Mouse (Mus musculus): Measurements from ENCODE around the gene Cpvl. TPM values are rescaled to one million over a fixed set of nuclear protein-coding genes. Genes with fewer than 3 reads are reported as not detected.

The Cpvl gene
- polyA plus RNA-seq, 1 experiment from 2014 or later = 0.12 TPM

DNA sequence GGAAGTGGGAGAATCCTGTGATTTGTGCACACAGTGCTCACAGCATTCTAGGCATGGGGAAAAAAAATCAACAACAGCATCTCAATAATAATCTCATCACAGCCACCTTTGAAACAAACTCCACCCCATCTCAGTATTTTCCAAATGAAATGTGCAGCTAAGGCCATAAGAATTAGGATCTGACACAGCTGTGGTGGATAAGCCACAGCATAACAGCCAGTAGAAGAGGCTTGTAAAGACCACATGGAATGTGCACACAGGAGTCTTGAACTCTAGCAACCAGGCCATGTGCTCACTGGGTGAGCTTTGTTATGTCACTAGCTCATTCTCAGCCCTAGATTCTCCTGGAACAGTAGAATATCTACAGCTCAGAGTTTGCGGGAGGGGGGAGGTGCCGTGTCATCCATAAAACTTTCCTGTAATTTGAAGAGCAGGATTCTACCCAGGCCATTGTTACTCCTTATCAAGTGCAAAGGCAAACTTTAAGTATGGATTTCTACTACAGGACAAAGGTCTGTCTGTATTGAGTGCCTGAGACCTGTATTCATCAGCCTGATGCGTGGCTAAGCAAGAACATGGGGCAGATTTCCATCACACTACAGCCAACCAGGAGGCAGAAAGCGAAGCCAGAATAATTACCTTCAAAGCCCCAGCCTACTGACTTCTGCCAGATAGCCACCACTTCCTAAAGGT is 73.6 kb downstream of the Cpvl start:
- Histone ChIP-seq H3K36me3 (ENCODE audit: control insufficient read depth, insufficient read depth, low read length) (no peaks in the 10 kb centered on the region), H3K4me2 (ENCODE audit: low read depth, low read length, severe bottlenecking) (no peak overlapping the region), H3K4me1 (replicated peaks; ENCODE audit: control insufficient read depth, insufficient read depth, low read length) (peaks cover 4% of the 10 kb centered on the region; the same call in 1 of the 2 replicates), H3K4me3 (ENCODE audit: low read depth, low read length) (no peak overlapping the region), H3K27me3 (ENCODE audit: control insufficient read depth, insufficient read depth, low read length) (no peaks in the 10 kb centered on the region), H3K27ac (ENCODE audit: low read depth, low read length) (no peak overlapping the region), H3K9ac (ENCODE audit: low read length) (no peak overlapping the region), H3K9me3 (ENCODE audit: control insufficient read depth, low read length) (no peaks in the 10 kb centered on the region)
- no peak for DNase-seq (ENCODE audit: low spot score)
- ATAC-seq (replicated peaks; ENCODE audit: low FRiP score) = no peak
- WGBS = 86% methylated on average over 4 of the region's 4 CpGs

DNA sequence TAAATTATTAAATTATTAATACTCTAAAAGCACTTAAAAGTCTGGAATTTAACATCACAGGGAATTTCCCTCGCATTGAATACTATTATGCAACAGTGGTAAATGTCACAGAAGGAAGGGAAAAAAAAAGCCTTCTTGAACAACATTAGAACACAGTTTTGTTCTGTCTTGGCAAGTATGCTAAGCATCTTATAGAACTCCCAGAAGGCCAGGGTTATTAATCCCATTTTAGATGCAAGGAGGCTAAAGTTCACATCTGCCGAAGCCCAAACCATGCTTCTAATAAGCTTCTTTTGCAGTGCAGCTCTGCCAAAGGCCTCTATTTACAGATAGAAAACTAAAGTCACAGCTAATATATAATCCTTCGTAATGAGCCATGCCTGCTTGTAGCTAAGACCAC is 74.3 kb downstream of the Cpvl start:
- 65% methylated on average over 3 of the region's 3 CpGs for WGBS
- H3K4me3 ChIP-seq (ENCODE audit: low read depth, low read length) = no peak overlapping the region
- no peak overlapping the region for H3K4me2 ChIP-seq (ENCODE audit: low read depth, low read length, severe bottlenecking)
- 0 out of 2 replicates have a peak, but pooled peaks cover 3% of the 10 kb centered on the region for H3K4me1 ChIP-seq (replicated peaks; ENCODE audit: control insufficient read depth, insufficient read depth, low read length)
- no peaks in the 10 kb centered on the region for H3K9me3 ChIP-seq (ENCODE audit: control insufficient read depth, low read length)
- no peak overlapping the region for H3K9ac ChIP-seq (ENCODE audit: low read length)
- H3K27ac ChIP-seq (ENCODE audit: low read depth, low read length) = no peak overlapping the region
- DNase-seq (ENCODE audit: low spot score) (no peak), ATAC-seq (replicated peaks; ENCODE audit: low FRiP score) (no peak)
- H3K36me3 ChIP-seq (ENCODE audit: control insufficient read depth, insufficient read depth, low read length) = no peaks in the 10 kb centered on the region
- no peaks in the 10 kb centered on the region for H3K27me3 ChIP-seq (ENCODE audit: control insufficient read depth, insufficient read depth, low read length)

DNA sequence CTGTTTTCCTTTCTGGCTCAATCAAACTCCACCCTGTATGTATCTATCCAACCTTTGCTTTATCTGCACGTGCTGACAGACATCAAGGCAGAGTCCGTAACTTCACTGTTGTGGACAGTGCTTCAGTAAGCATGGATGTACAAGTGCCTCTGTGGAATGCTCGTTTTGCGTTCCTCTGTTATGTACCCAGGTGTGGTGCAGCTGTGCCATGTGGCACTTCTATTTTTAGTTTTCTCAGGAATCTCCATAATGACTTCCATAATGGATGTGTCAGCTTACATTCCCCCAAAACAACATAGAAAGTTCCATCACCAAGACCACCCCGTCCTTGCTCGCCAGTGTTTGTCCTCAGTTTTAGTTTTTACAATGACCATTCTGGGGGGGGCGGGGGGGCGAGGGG is 76.7 kb downstream of the Cpvl start:
- DNase-seq (ENCODE audit: low spot score) = no peak
- 81% methylated on average over 8 of the region's 8 CpGs for WGBS

DNA sequence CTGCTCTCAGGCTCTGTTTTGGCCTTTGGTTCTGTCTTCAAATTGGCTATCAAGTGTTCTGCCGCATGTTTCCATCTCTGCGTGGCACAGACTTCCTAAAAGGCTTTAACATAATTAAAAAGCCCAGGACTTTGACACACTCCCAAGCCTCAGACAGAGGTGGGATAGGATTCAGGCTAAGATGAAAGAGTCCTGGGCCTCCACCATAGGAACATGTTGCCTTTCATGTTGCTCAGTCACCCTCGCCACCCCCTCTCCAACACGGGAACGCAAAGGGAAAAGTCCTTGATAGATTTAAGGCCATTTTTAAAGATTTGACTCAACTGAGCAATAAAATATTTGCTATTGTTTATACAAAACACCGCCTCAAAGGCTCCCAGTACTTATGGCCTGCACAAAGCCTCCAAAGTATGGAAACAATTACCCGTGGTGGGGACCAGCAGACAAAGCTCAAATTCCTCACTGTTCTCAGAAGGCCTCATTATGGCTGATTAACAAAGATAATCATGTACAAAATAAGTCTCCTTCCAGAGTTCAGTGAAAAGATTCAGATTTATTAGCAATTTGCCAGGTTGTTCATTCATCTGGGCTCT is 80.5 kb downstream of the Cpvl start:
- no peaks in the 10 kb centered on the region for H3K27me3 ChIP-seq (ENCODE audit: control insufficient read depth, insufficient read depth, low read length)
- no peak overlapping the region for H3K4me2 ChIP-seq (ENCODE audit: low read depth, low read length, severe bottlenecking)
- no peaks in the 10 kb centered on the region for H3K9me3 ChIP-seq (ENCODE audit: control insufficient read depth, low read length)
- no peak for ATAC-seq (replicated peaks; ENCODE audit: low FRiP score)
- H3K4me1 ChIP-seq (replicated peaks; ENCODE audit: control insufficient read depth, insufficient read depth, low read length) = 0 out of 2 replicates have a peak, but pooled peaks cover 2% of the 10 kb centered on the region
- H3K9ac ChIP-seq (ENCODE audit: low read length) = no peak overlapping the region
- no peak overlapping the region for H3K27ac ChIP-seq (ENCODE audit: low read depth, low read length)
- DNase-seq (ENCODE audit: low spot score) = no peak
- H3K36me3 ChIP-seq (ENCODE audit: control insufficient read depth, insufficient read depth, low read length) = no peaks in the 10 kb centered on the region
- no peak overlapping the region for H3K4me3 ChIP-seq (ENCODE audit: low read depth, low read length)
- WGBS = 29% methylated on average over 7 of the region's 7 CpGs

More for the DNA sequence above, 76.7 kb downstream of the Cpvl start:
- Histone ChIP-seq H3K27me3 (ENCODE audit: control insufficient read depth, insufficient read depth, low read length) (no peaks in the 10 kb centered on the region), H3K4me2 (ENCODE audit: low read depth, low read length, severe bottlenecking) (no peak overlapping the region), H3K4me3 (ENCODE audit: low read depth, low read length) (no peak overlapping the region), H3K27ac (ENCODE audit: low read depth, low read length) (no peak overlapping the region), H3K9me3 (ENCODE audit: control insufficient read depth, low read length) (no peaks in the 10 kb centered on the region), H3K4me1 (replicated peaks; ENCODE audit: control insufficient read depth, insufficient read depth, low read length) (0 out of 2 replicates have a peak, but pooled peaks cover 2% of the 10 kb centered on the region), H3K9ac (ENCODE audit: low read length) (no peak overlapping the region), H3K36me3 (ENCODE audit: control insufficient read depth, insufficient read depth, low read length) (no peaks in the 10 kb centered on the region)
- ATAC-seq (replicated peaks; ENCODE audit: low FRiP score) = no peak

DNA sequence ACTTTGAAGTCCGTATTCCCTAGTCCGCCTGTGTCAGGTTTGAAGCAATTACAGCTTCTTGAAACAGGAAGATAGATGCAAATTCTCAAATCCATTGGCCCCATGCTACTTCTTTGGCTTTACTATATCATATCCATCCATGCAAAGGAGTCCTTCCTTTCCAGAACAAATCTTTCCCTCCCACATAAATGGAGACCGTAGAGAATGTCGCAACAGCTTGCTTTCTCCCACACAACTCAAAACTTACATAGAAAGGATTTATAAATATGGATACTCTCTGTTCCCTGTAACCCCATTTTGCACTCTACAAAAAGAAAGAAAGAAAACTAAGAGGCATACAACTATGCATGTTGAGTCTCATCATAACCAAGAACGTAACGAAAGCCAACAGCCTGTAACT is 81.3 kb downstream of the Cpvl start:
- 91% methylated on average over 6 of the region's 6 CpGs for WGBS

DNA sequence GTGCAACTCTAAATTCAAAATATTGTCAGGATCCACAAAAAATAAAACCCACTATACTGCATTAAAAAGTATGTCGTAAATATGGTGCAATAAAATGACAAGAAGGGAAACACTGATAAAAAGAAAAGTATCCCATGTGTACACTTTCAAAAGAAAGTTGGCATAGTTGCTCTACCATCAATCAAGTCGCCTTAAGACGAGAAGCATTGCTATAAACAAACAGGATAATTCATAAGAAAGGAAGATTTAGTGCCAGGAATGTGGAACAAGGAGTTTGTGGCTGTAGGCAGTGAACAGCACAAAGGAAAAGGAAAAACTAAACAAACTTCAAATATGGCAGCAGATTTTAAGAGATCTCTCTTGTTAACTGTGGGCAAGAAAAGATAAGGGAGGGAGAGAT is 84.7 kb downstream of the Cpvl start:
- no peak overlapping the region for H3K4me3 ChIP-seq (ENCODE audit: low read depth, low read length)
- DNase-seq (ENCODE audit: low spot score) (no peak), ATAC-seq (replicated peaks; ENCODE audit: low FRiP score) (no peak)
- 0 out of 2 replicates have a peak, but pooled peaks cover 2% of the 10 kb centered on the region for H3K4me1 ChIP-seq (replicated peaks; ENCODE audit: control insufficient read depth, insufficient read depth, low read length)
- 90% methylated on average over 3 of the region's 3 CpGs for WGBS
- H3K27ac ChIP-seq (ENCODE audit: low read depth, low read length) = no peak overlapping the region
- no peaks in the 10 kb centered on the region for H3K27me3 ChIP-seq (ENCODE audit: control insufficient read depth, insufficient read depth, low read length)
- H3K9me3 ChIP-seq (ENCODE audit: control insufficient read depth, low read length) = no peaks in the 10 kb centered on the region
- no peak overlapping the region for H3K4me2 ChIP-seq (ENCODE audit: low read depth, low read length, severe bottlenecking)
- no peaks in the 10 kb centered on the region for H3K36me3 ChIP-seq (ENCODE audit: control insufficient read depth, insufficient read depth, low read length)
- H3K9ac ChIP-seq (ENCODE audit: low read length) = no peak overlapping the region

More for the DNA sequence above, 81.3 kb downstream of the Cpvl start:
- no peaks in the 10 kb centered on the region for H3K27me3 ChIP-seq (ENCODE audit: control insufficient read depth, insufficient read depth, low read length)
- H3K27ac ChIP-seq (ENCODE audit: low read depth, low read length) = no peak overlapping the region
- ATAC-seq (replicated peaks; ENCODE audit: low FRiP score) (no peak), DNase-seq (ENCODE audit: low spot score) (no peak)
- no peaks in the 10 kb centered on the region for H3K9me3 ChIP-seq (ENCODE audit: control insufficient read depth, low read length)
- no peak overlapping the region for H3K4me3 ChIP-seq (ENCODE audit: low read depth, low read length)
- H3K9ac ChIP-seq (ENCODE audit: low read length) = no peak overlapping the region
- H3K4me2 ChIP-seq (ENCODE audit: low read depth, low read length, severe bottlenecking) = no peak overlapping the region
- no peaks in the 10 kb centered on the region for H3K36me3 ChIP-seq (ENCODE audit: control insufficient read depth, insufficient read depth, low read length)
- H3K4me1 ChIP-seq (replicated peaks; ENCODE audit: control insufficient read depth, insufficient read depth, low read length) = 0 out of 2 replicates have a peak, but pooled peaks cover 2% of the 10 kb centered on the region

DNA sequence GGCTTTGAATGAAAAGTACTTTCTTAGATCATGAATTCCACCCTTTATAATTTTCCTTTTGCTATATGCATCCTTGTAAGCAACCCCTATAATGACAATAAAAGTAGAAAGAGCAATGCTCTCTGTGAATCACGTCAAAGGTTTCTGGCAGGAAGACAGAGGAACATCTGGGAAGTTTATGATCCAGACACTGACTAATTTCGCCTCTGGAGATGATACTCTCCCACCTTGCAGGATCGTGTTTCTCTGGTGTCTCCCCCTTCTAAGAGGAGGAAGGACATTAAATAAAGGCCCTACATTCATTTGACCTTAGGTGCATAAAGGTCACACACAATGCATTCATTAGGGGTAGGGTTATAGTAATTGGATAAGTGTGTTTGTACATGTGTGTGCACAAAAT is 87.4 kb downstream of the Cpvl start:
- 69% methylated on average over 3 of the region's 3 CpGs for WGBS
- ATAC-seq (replicated peaks; ENCODE audit: low FRiP score) (no peak), DNase-seq (ENCODE audit: low spot score) (no peak)
- Histone ChIP-seq H3K4me3 (ENCODE audit: low read depth, low read length) (no peak overlapping the region), H3K4me2 (ENCODE audit: low read depth, low read length, severe bottlenecking) (no peak overlapping the region), H3K27me3 (ENCODE audit: control insufficient read depth, insufficient read depth, low read length) (no peaks in the 10 kb centered on the region), H3K9ac (ENCODE audit: low read length) (no peak overlapping the region), H3K36me3 (ENCODE audit: control insufficient read depth, insufficient read depth, low read length) (no peaks in the 10 kb centered on the region), H3K4me1 (replicated peaks; ENCODE audit: control insufficient read depth, insufficient read depth, low read length) (no peaks in the 10 kb centered on the region), H3K9me3 (ENCODE audit: control insufficient read depth, low read length) (no peaks in the 10 kb centered on the region), H3K27ac (ENCODE audit: low read depth, low read length) (no peak overlapping the region)

DNA sequence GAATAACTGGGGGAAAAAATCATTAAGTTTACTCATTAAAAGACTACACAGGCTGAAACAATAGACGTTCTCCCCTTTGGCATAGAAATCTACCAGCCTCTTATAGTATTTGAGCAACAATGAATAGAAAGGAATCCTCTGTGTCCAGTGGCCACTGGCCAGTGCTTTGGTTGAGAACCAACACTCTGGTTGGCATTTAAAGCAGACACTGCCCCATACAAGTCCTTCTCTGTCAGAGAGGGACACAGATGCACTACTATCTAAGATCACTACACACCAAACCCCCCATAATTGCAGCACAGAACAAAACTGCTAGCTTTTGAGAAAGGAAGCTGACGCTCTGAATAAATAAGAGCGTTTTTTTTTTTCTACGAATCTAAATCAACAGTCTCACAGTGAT is 93.5 kb downstream of the Cpvl start:
- Histone ChIP-seq H3K4me2 (ENCODE audit: low read depth, low read length, severe bottlenecking) (no peak overlapping the region), H3K27ac (ENCODE audit: low read depth, low read length) (no peak overlapping the region), H3K4me1 (replicated peaks; ENCODE audit: control insufficient read depth, insufficient read depth, low read length) (peaks cover 3% of the 10 kb centered on the region), H3K9me3 (ENCODE audit: control insufficient read depth, low read length) (no peaks in the 10 kb centered on the region), H3K27me3 (ENCODE audit: control insufficient read depth, insufficient read depth, low read length) (no peaks in the 10 kb centered on the region), H3K36me3 (ENCODE audit: control insufficient read depth, insufficient read depth, low read length) (no peaks in the 10 kb centered on the region), H3K9ac (ENCODE audit: low read length) (no peak overlapping the region), H3K4me3 (ENCODE audit: low read depth, low read length) (no peak overlapping the region)
- WGBS = 76% methylated on average over 4 of the region's 4 CpGs
- DNase-seq (ENCODE audit: low spot score) (no peak), ATAC-seq (replicated peaks; ENCODE audit: low FRiP score) (no peak)

DNA sequence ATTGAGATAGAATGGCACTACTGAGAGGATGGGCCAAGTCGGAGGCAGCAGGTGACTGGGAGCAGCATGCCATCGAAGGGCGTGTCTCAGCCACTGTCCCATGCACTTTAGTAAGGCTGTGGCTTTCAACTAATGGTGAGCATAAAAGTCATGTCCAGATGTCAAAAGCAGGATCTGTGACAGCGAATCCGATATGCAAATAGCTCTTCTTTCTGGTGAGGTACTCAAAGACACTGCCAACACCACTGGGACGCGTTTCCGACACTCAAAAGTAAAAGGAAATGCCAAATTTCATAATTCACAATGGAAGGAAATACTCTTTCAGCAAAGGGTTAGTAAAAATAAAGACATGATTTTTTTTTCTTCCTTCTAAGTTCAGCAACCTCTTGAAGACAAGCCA is 94.0 kb downstream of the Cpvl start:
- Histone ChIP-seq H3K27ac (ENCODE audit: low read depth, low read length) (no peak overlapping the region), H3K9me3 (ENCODE audit: control insufficient read depth, low read length) (no peaks in the 10 kb centered on the region), H3K4me3 (ENCODE audit: low read depth, low read length) (no peak overlapping the region), H3K4me1 (replicated peaks; ENCODE audit: control insufficient read depth, insufficient read depth, low read length) (peaks cover 3% of the 10 kb centered on the region), H3K36me3 (ENCODE audit: control insufficient read depth, insufficient read depth, low read length) (no peaks in the 10 kb centered on the region), H3K27me3 (ENCODE audit: control insufficient read depth, insufficient read depth, low read length) (no peaks in the 10 kb centered on the region), H3K4me2 (ENCODE audit: low read depth, low read length, severe bottlenecking) (no peak overlapping the region), H3K9ac (ENCODE audit: low read length) (no peak overlapping the region)
- WGBS = 91% methylated on average over 8 of the region's 8 CpGs
- DNase-seq (ENCODE audit: low spot score) (no peak), ATAC-seq (replicated peaks; ENCODE audit: low FRiP score) (no peak)

All from forebrain, embryonic 11.5 days (tissue).